Mouse (Mus musculus) large intestine, adult 2 months (tissue): Measurements from ENCODE around the gene Mrpl39. TPM values are rescaled to one million over a fixed set of nuclear protein-coding genes. Genes with fewer than 3 reads are reported as not detected.

ENCODE experiments used
- DNase-seq: peaks from one replicate; pipeline ENCODE4 v3.0.0-alpha.2; 2012; ENCODE audit warnings: low read depth, low spot score
- WGBS: fragments of 180-500 bp; shearing (Covaris S2); methylation state at CpG from one replicate; pipeline ENCODE4 v1.1.7; 2018; 5-methylcytosine and 5-hydroxymethylcytosine counted together
- polyA plus RNA-seq: library from polyadenylated mRNA; depleted of rRNA; stranded (reverse); fragments of >200 nt; gene quantifications from 2 replicates; pipeline ENCODE4 v1.2.3, GENCODE M21; 2012; rRNA removed

Gene Mrpl39
- polyA plus RNA-seq, 1 experiment, result 8.4 TPM

- 1% methylated on average over 55 of the region's 55 CpGs for WGBS
- no peak for DNase-seq
Measured at GRCm38 (mm10) chr16:84703129-84703768, 32.3 kb downstream of the Mrpl39 start.

DNA sequence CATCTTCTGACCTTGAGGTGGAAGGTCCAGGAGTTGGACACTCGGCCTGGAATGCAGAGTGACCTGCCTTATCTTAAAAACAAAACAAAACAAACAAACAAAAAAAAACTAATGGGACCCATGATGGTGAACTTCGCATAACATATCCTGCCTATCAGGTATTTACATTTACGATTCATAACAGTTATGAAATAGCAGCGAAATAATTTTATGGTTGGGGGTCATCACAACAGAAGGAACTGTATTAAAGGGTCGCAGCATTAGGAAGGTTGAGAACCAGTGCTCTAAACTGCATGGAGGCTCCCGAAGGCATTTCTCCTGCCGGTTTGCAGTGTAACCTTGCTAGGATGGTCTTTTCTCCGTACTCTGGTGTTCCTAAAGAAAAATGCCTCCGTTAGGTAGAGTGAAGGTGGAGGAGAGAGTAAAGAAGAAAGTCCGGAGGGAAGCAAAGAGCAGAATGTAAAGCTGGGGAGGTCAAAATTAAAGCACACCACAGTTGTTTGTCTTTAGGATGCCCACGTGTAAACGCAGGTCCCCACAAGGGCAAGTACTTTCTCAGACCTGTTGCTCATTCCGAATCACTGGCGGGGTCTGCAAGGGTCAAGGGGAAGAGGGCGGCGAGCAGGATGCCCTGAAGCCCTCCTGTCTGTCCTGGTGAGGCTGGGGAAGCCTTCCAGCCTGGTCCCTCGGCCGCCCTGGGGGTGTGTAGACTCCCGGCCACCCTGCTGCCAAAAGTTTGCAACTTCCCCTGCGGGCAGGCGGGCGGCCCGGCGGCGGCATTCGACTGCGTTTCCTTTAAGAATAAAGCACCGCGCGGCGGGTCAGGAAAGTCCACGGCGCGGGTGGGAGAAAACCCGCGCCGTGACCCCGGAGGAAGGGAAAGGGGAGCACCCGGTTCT, 33.1 kb downstream of the Mrpl39 start:
- WGBS, result 13% methylated on average over 39 of the region's 39 CpGs
- DNase-seq, result no peak

DNA sequence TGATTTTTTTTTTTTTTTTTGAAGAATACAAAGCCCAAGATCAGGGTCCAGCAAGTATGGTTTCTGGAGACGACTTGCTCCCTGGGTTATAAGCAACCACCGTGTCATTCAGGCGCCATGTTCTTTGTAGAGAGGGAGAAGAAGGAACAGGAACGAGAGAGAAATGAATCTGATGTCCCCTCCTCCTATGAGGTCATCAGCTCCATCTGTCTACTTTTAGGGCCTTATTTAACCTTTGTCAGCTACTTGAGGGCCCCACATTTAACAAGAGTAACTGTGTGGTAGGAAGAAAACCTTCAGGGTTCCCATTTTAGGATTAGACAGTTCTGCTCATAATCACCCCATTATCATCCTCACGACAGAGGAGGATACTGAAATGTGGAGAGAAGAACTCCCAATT, 34.5 kb downstream of the Mrpl39 start:
- no peak for DNase-seq
- WGBS, result 77% methylated on average over 5 of the region's 5 CpGs

DNA sequence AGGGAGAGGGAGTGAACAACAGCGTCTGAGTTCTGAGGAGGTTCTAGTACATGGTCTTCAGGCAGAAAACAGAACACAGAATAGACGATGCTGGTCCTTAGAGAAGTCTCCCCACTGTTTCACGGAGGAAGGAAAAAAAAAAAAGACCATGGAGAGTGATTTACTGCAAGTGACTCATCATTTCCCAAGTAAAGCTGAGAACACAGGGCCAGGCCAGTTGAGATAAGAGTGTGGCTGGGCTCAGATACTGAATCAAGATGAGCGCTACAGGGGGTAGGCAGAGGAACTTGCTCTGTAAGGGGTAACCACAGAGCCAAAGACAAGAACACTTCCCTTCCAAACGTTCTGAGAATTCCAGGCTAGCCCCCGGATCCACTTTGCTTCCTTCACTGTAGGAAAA, 36.8 kb downstream of the Mrpl39 start:
- 40% methylated on average over 6 of the region's 6 CpGs for WGBS

DNA sequence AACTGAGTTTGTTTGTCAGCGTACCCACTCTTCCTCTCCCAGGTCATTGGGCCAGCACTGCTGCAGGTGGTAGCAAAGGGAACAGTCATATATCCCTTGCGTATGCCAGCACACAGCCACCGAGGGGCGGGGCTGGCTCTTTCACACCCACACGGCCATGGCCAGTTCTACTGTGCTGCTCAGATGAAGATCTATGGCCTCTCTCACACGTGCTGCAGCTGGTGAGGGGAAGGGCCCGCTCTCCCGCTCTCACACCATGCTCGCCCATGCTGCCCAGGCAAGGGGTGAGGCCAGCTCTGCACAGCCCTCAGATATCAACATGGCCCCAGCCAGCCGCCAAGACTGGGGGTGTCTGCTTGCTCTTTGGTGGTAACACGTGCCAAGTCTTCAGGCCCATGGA, 39.4 kb downstream of the Mrpl39 start:
- WGBS, result 68% methylated on average over 11 of the region's 11 CpGs
- DNase-seq, result no peak

More for the DNA sequence above, 36.8 kb downstream of the Mrpl39 start:
- DNase-seq, result no peak

DNA sequence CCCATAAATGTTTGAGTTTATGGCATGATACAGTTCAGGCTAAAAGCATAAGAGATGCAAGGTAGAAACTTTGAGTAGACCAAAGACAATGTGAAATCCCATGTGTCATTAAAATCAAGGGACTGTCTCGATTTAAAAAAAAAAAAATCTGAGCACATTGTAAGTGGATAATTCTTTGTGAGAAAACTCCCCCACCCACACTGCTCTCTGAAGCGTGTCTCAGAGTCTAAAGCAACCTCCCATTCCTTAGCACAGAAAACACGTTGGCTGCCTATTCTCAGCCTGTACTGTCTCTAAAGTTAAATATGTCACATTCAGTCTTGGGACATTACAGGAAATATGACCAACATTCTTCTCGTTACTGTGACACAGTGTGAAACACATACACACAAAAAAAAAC, 53.6 kb downstream of the Mrpl39 start:
- WGBS, result 69% methylated on average over 4 of the region's 4 CpGs

DNA sequence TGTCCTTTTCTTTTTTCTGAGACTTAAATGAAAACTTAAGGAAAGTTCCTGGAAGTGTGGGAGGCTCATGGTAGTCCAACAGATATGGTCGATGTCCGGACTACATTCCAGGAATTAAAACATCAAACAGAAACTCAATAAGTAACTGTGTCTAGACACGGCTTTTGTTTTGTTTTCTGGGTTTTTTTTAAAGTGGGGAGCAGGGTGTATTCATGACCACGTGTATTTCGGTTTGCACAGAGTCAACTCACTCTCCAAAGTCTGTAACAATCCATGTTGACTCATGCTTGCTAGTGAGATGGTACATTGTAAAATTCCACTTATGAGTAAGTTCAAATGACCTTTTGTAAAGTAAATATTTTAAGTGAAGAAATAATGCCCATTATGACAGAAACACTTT, 54.8 kb downstream of the Mrpl39 start:
- 45% methylated on average over 5 of the region's 5 CpGs for WGBS
- DNase-seq, result no peak

More for the DNA sequence above, 53.6 kb downstream of the Mrpl39 start:
- no peak for DNase-seq

DNA sequence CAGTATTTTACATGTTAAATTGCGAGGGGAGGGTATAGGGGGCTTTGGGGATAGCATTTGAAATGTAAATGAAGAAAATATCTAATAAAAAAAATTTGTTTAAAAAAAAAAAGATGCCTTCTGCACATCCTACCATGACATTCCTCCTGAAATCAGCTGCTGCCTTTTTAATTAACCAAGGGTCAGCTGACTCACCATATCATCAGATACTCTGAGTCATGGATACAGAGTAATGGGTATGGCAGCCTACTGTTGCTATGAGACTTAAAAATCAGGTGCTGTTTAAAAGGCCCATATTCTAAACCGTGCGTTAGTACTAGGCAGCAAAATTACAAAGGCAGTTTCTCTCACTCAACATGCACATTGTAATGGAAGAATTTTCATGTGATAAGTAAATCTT, 58.2 kb downstream of the Mrpl39 start:
- WGBS, result 75% methylated on average over 3 of the region's 3 CpGs
- no peak for DNase-seq

Other genes starting within 250 kb of the Mrpl39 start
- not detected in 2 replicates for gene A730009L09Rik, start 220.6 kb downstream of the Mrpl39 start, polyA plus RNA-seq
- gene Jam2, start 38.4 kb upstream of the Mrpl39 start, polyA plus RNA-seq, result 3.3 and 4.9 TPM in 2 replicates
- gene Gabpa, start 99.2 kb upstream of the Mrpl39 start, polyA plus RNA-seq, result 5.2 and 6.6 TPM in 2 replicates
- 155 and 198 TPM in 2 replicates for gene Atp5j, start 99.9 kb upstream of the Mrpl39 start, polyA plus RNA-seq